Mouse (Mus musculus): Measurements from ENCODE around the gene Hectd1. TPM values are rescaled to one million over a fixed set of nuclear protein-coding genes. Genes with fewer than 3 reads are reported as not detected.
A peak's percentile ranks its signal among the peaks of the same experiment; 100 is the strongest.

The Hectd1 gene
- polyA plus RNA-seq, 1 experiment from 2014 or later, result 24.7 TPM

DNA sequence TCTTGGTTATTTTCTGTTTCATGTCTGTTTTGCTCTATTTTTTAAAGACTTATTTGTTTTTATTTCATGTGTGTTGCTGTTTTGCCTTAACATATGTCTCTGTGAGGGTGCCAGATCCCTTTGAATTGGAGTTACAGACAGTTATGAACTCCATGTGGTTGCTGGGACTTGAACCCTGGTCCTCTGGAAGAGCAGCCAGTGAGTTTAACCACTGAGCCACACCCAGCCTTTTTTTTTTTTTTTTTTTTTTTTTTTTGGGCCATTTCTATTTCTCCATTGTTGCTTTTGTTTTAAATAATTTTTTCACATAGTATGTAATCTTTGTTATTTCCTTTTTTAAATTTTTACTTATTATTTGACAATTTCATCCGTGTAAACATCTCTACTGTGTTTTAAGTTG, 10.5 kb upstream of the Hectd1 start:
- Histone ChIP-seq H3K4me3 (ENCODE audit: low read depth, low read length) (no peak overlapping the region), H3K9me3 (ENCODE audit: control insufficient read depth, low read length) (no peaks in the 10 kb centered on the region), H3K4me1 (replicated peaks; ENCODE audit: control insufficient read depth, insufficient read depth) (no peaks in the 10 kb centered on the region), H3K4me2 (replicated peaks; ENCODE audit: low read depth) (no peak overlapping the region), H3K9ac (ENCODE audit: low read length) (no peak overlapping the region), H3K36me3 (ENCODE audit: control insufficient read depth, insufficient read depth, low read length) (no peaks in the 10 kb centered on the region), H3K27me3 (ENCODE audit: control insufficient read depth, insufficient read depth, low read length) (no peaks in the 10 kb centered on the region), H3K27ac (replicated peaks) (no peak overlapping the region)
- 94% methylated on average over 1 of the region's 1 CpGs for WGBS
- TF ChIP-seq CTCF (IDR thresholded peaks at IDR 0.05; ENCODE audit: low read depth) (no peak), EP300 (optimal IDR thresholded peaks at IDR 0.05) (no peak)
- DNase-seq (ENCODE audit: low spot score) (no peak), ATAC-seq (ENCODE audit: low FRiP score, low TSS enrichment) (no peak)

DNA sequence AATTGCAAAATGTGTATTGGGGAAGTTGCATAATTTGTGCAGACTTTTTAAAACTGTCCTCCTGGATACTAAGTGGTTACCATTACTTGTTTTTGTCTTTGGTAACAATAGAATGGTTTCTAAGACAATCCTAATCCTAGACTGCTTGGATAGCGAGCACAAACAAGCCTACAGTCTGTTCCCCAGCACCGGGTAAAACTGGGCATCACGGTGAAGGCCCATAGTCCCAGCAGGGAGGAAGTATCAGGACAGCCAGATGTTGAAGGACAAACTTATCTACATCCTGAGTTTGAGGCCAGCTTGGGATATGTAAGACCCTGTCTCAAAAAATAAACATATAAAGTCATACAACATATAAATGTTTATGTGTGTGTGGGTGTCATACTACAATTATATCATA, 5.9 kb upstream of the Hectd1 start:
- no peak for ATAC-seq (ENCODE audit: low FRiP score, low TSS enrichment)
- no peaks in the 10 kb centered on the region for H3K27me3 ChIP-seq (ENCODE audit: control insufficient read depth, insufficient read depth, low read length)
- 52% methylated on average over 3 of the region's 3 CpGs for WGBS
- H3K36me3 ChIP-seq (ENCODE audit: control insufficient read depth, insufficient read depth, low read length), result no peaks in the 10 kb centered on the region
- no peak overlapping the region for H3K9ac ChIP-seq (ENCODE audit: low read length)
- H3K4me1 ChIP-seq (replicated peaks; ENCODE audit: control insufficient read depth, insufficient read depth), result no peaks in the 10 kb centered on the region
- DNase-seq (ENCODE audit: low spot score), result no peak
- no peak overlapping the region for H3K27ac ChIP-seq (replicated peaks)
- H3K4me2 ChIP-seq (replicated peaks; ENCODE audit: low read depth), result no peak overlapping the region
- no peak for TF ChIP-seq CTCF (IDR thresholded peaks at IDR 0.05; ENCODE audit: low read depth)
- TF ChIP-seq EP300 (optimal IDR thresholded peaks at IDR 0.05), result no peak
- no peaks in the 10 kb centered on the region for H3K9me3 ChIP-seq (ENCODE audit: control insufficient read depth, low read length)
- no peak overlapping the region for H3K4me3 ChIP-seq (ENCODE audit: low read depth, low read length)

DNA sequence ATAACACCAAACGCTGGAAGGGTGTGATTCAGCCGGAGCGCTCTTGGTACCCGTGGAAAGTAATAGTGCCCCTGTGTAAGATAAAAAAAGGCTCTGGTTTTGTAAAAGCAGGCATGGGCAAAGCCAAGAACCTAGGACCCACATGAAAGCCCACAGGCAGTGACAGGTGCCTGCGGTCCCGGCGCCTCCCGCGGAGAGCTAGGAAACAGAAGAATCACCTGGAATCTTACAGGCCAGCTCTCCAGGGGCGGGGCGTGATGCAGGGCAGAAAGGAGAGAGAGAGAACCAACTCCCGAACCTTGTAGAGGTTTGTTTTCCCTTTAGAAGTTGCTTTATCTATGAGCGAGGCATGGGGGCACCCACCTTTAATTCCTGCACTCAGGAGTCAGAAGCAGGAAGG, 2.6 kb upstream of the Hectd1 start:
- Histone ChIP-seq H3K4me1 (replicated peaks; ENCODE audit: control insufficient read depth, insufficient read depth) (peaks cover 4% of the 10 kb centered on the region; the same call in 1 of the 2 replicates), H3K27ac (replicated peaks) (no peak overlapping the region), H3K36me3 (ENCODE audit: control insufficient read depth, insufficient read depth, low read length) (no peaks in the 10 kb centered on the region), H3K4me3 (ENCODE audit: low read depth, low read length) (no peak overlapping the region), H3K9me3 (ENCODE audit: control insufficient read depth, low read length) (no peaks in the 10 kb centered on the region), H3K27me3 (ENCODE audit: control insufficient read depth, insufficient read depth, low read length) (no peaks in the 10 kb centered on the region), H3K9ac (ENCODE audit: low read length) (no peak overlapping the region), H3K4me2 (replicated peaks; ENCODE audit: low read depth) (no peak overlapping the region)
- WGBS, result 82% methylated on average over 13 of the region's 13 CpGs
- DNase-seq (ENCODE audit: low spot score) (no peak), ATAC-seq (ENCODE audit: low FRiP score, low TSS enrichment) (no peak)
- TF ChIP-seq CTCF (IDR thresholded peaks at IDR 0.05; ENCODE audit: low read depth) (no peak), EP300 (optimal IDR thresholded peaks at IDR 0.05) (no peak)

DNA sequence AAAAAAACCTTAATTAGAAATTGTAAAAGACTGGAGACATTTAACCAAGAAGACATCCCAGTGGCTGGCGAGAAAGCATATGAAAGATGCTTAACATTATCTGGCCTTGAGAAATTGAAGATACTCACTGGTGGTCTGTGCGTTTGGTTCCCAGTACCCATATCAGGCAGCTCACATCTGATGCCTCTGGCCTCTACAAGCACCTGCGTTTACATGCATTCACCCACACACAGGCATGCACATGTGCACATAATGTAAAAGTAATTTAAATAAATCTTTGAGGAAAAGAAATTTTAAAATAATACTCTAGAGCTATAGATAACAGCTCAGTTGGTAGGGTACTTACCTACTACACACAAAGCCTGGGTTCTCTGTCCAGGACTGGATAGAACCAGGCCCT, 2.0 kb upstream of the Hectd1 start:
- H3K4me3 ChIP-seq (ENCODE audit: low read depth, low read length), result no peak overlapping the region
- no peaks in the 10 kb centered on the region for H3K36me3 ChIP-seq (ENCODE audit: control insufficient read depth, insufficient read depth, low read length)
- no peak overlapping the region for H3K27ac ChIP-seq (replicated peaks)
- no peak for ATAC-seq (ENCODE audit: low FRiP score, low TSS enrichment)
- H3K4me1 ChIP-seq (replicated peaks; ENCODE audit: control insufficient read depth, insufficient read depth), result peaks cover 4% of the 10 kb centered on the region; the same call in 1 of the 2 replicates
- H3K9me3 ChIP-seq (ENCODE audit: control insufficient read depth, low read length), result no peaks in the 10 kb centered on the region
- no peaks in the 10 kb centered on the region for H3K27me3 ChIP-seq (ENCODE audit: control insufficient read depth, insufficient read depth, low read length)
- 96% methylated on average over 3 of the region's 3 CpGs for whole genome bisulfite sequencing
- no peak overlapping the region for H3K4me2 ChIP-seq (replicated peaks; ENCODE audit: low read depth)
- DNase-seq (ENCODE audit: low spot score), result no peak
- no peak for TF ChIP-seq CTCF (IDR thresholded peaks at IDR 0.05; ENCODE audit: low read depth)
- no peak for TF ChIP-seq EP300 (optimal IDR thresholded peaks at IDR 0.05)
- H3K9ac ChIP-seq (ENCODE audit: low read length), result no peak overlapping the region

DNA sequence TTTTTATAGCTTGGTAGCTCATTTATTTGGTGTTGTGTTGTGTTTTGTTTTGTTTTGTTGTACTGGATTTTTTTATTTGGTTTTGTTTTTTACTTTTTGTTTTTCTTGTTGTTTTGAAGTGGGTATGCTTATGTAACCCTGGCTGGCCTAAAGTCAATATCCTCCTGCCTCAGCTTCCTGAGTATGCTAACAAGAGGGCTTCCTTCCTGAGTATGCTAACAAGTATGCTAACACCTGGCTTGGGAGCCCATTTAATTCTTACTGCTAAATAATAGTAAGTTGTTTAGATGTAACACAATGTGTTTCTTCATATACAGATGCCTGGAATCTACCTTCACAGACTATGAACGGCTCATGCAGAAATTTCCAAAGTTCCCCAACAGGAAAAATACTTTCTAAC, 1.3 kb upstream of the Hectd1 start:
- ATAC-seq (ENCODE audit: low FRiP score, low TSS enrichment) (no peak), DNase-seq (ENCODE audit: low spot score) (no peak)
- Histone ChIP-seq H3K4me2 (replicated peaks; ENCODE audit: low read depth) (peak overlapping the region; percentile 77), H3K9ac (ENCODE audit: low read length) (no peak overlapping the region), H3K9me3 (ENCODE audit: control insufficient read depth, low read length) (no peaks in the 10 kb centered on the region), H3K36me3 (ENCODE audit: control insufficient read depth, insufficient read depth, low read length) (no peaks in the 10 kb centered on the region), H3K27ac (replicated peaks) (no peak overlapping the region), H3K4me3 (ENCODE audit: low read depth, low read length) (peak overlapping the region; percentile 95; the same call in 1 of the 2 replicates), H3K4me1 (replicated peaks; ENCODE audit: control insufficient read depth, insufficient read depth) (peaks cover 4% of the 10 kb centered on the region; the same call in 1 of the 2 replicates), H3K27me3 (ENCODE audit: control insufficient read depth, insufficient read depth, low read length) (no peaks in the 10 kb centered on the region)
- TF ChIP-seq EP300 (optimal IDR thresholded peaks at IDR 0.05) (no peak), CTCF (IDR thresholded peaks at IDR 0.05; ENCODE audit: low read depth) (no peak)
- 82% methylated on average over 1 of the region's 1 CpGs for WGBS

DNA sequence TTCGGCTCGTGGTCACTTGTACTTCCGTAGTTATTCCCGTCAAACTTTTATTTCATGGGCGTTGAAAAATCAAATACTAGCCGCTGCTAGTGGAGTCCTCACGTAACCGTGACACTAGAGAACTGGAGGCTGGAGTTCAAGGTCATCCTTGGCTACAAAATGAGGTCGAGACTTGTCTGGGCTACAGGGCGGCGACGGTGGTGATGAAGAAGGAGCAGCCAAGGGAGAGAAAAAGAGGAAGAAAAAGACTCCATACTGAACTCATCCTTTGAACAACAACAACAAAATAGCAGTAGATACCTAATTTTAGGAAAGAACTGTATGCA, 704 bp upstream of the Hectd1 start:
- Histone ChIP-seq H3K9ac (ENCODE audit: low read length) (peak overlapping the region; percentile 100), H3K4me2 (replicated peaks; ENCODE audit: low read depth) (peak overlapping the region; percentile 77), H3K9me3 (ENCODE audit: control insufficient read depth, low read length) (no peaks in the 10 kb centered on the region), H3K4me1 (replicated peaks; ENCODE audit: control insufficient read depth, insufficient read depth) (peaks cover 4% of the 10 kb centered on the region; the same call in 1 of the 2 replicates), H3K27ac (replicated peaks) (peak overlapping the region; percentile 100), H3K36me3 (ENCODE audit: control insufficient read depth, insufficient read depth, low read length) (no peaks in the 10 kb centered on the region), H3K27me3 (ENCODE audit: control insufficient read depth, insufficient read depth, low read length) (no peaks in the 10 kb centered on the region), H3K4me3 (ENCODE audit: low read depth, low read length) (peak overlapping the region; percentile 95)
- TF ChIP-seq CTCF (IDR thresholded peaks at IDR 0.05; ENCODE audit: low read depth), result no peak
- no peak for TF ChIP-seq EP300 (optimal IDR thresholded peaks at IDR 0.05)
- under 1% methylated on average over 12 of the region's 12 CpGs for WGBS
- ATAC-seq (ENCODE audit: low FRiP score, low TSS enrichment) (no peak), DNase-seq (ENCODE audit: low spot score) (no peak)
